Mouse (Mus musculus) MEL (cell line): ENCODE results near the gene Car6. TPM values are rescaled to one million over a fixed set of nuclear protein-coding genes. Genes with fewer than 3 reads are reported as not detected.

Experiments used
- DNase-seq: peaks from one replicate; pipeline ENCODE4 v3.0.0; 2011; ENCODE audit warnings: low read depth, low spot score
- H3K27ac ChIP-seq: 2 replicates; pipeline ENCODE4 v1.5.1; 2012; ENCODE audit warnings: low read depth, mild to moderate bottlenecking, control low read depth, low read length, moderate library complexity; ENCODE audit not compliant: control insufficient read depth
- H3K27me3 ChIP-seq, 2 experiments: fragments of 150-350 bp in 1 of 2; sonication (generic) in 1 of 2; 2 replicates each; pipeline ENCODE4 v1.6.1; 2012; ENCODE audit warnings: low read length in 2 of 2, mild to moderate bottlenecking in 2 of 2, improper control_type of control experiment in 1 of 2, moderate library complexity in 1 of 2; ENCODE audit not compliant: insufficient read depth in 2 of 2, control insufficient read depth in 1 of 2
- H3K36me3 ChIP-seq, 2 experiments: 2 replicates each; pipeline ENCODE4 v1.6.1; 2012 to 2014; ENCODE audit warnings: low read length in 2 of 2, improper control_type of control experiment in 1 of 2, inconsistent platforms in 1 of 2, mild to moderate bottlenecking in 1 of 2; ENCODE audit not compliant: insufficient read depth in 2 of 2, control insufficient read depth in 1 of 2
- H3K4me1 ChIP-seq, 2 experiments: fragments of 150-350 bp in 1 of 2; sonication (generic) in 1 of 2; 2 replicates each; pipeline ENCODE4 v1.6.1; 2012; ENCODE audit warnings: low read length in 2 of 2, improper control_type of control experiment in 1 of 2, mild to moderate bottlenecking in 1 of 2; ENCODE audit not compliant: insufficient read depth in 2 of 2, control insufficient read depth in 1 of 2
- H3K4me3 ChIP-seq, 2 experiments: fragments of 150-350 bp in 1 of 2; sonication (generic) in 1 of 2; 2 replicates each; pipeline ENCODE4 v1.5.1; 2012; ENCODE audit warnings: low read depth in 2 of 2, low read length in 2 of 2, mild to moderate bottlenecking in 2 of 2, moderate library complexity in 2 of 2, control low read depth in 1 of 2, improper control_type of control experiment in 1 of 2; ENCODE audit not compliant: control insufficient read depth in 1 of 2, insufficient read depth in 1 of 2
- H3K79me2 ChIP-seq: 2 replicates; pipeline ENCODE4 v1.6.1; 2012; ENCODE audit warnings: mild to moderate bottlenecking, low read length, moderate library complexity; ENCODE audit not compliant: control insufficient read depth, poor library complexity, insufficient read depth
- H3K9ac ChIP-seq: 2 replicates; pipeline ENCODE4 v1.6.1; 2012; ENCODE audit warnings: low read depth, mild to moderate bottlenecking, control low read depth, low read length, moderate library complexity; ENCODE audit not compliant: control insufficient read depth, poor library complexity, severe bottlenecking
- H3K9me3 ChIP-seq: fragments of 150-350 bp; sonication (generic); replicated peaks from 2 replicates; pipeline ENCODE4 v1.6.1; 2012; ENCODE audit warnings: mild to moderate bottlenecking, low read length, improper control_type of control experiment, moderate library complexity; ENCODE audit not compliant: insufficient read depth
- BHLHE40 ChIP-seq: IDR thresholded peaks from 2 replicates; pipeline ENCODE4 v1.6.1; 2012; ENCODE audit warnings: low read depth, mild to moderate bottlenecking, inconsistent platforms, low read length, improper control_type of control experiment, borderline replicate concordance
- CHD1 ChIP-seq: IDR thresholded peaks from 2 replicates; pipeline ENCODE4 v1.6.1; 2012; ENCODE audit warnings: low read depth, mild to moderate bottlenecking, inconsistent platforms, low read length, improper control_type of control experiment
- E2F4 ChIP-seq: IDR thresholded peaks from 2 replicates; pipeline ENCODE4 v1.6.1; 2011; ENCODE audit warnings: low read depth, low read length, improper control_type of control experiment, borderline replicate concordance
- ETS1 ChIP-seq: IDR thresholded peaks from 2 replicates; pipeline ENCODE4 v1.6.1; 2012; ENCODE audit warnings: low read depth, mild to moderate bottlenecking, inconsistent platforms, low read length, improper control_type of control experiment, moderate library complexity
- GABPA ChIP-seq: IDR thresholded peaks from 2 replicates; pipeline ENCODE4 v1.6.1; 2012; ENCODE audit warnings: low read depth, mild to moderate bottlenecking, inconsistent platforms, low read length, improper control_type of control experiment, moderate library complexity
- GATA1 ChIP-seq: IDR thresholded peaks from 2 replicates; pipeline ENCODE4 v1.6.1; 2011; ENCODE audit warnings: low read depth, low read length, improper control_type of control experiment
- HCFC1 ChIP-seq: IDR thresholded peaks from 2 replicates; pipeline ENCODE4 v1.6.1; 2012; ENCODE audit warnings: low read depth, mild to moderate bottlenecking, inconsistent platforms, low read length, improper control_type of control experiment, moderate library complexity
- MAX ChIP-seq: IDR thresholded peaks from 2 replicates; pipeline ENCODE4 v1.6.1; 2011; ENCODE audit warnings: low read length, improper control_type of control experiment
- MAZ ChIP-seq: IDR thresholded peaks from 2 replicates; pipeline ENCODE4 v1.6.1; 2012; ENCODE audit warnings: low read depth, mild to moderate bottlenecking, inconsistent platforms, low read length, improper control_type of control experiment
- MXI1 ChIP-seq: IDR thresholded peaks from 2 replicates; pipeline ENCODE4 v1.6.1; 2011; ENCODE audit warnings: mild to moderate bottlenecking, low read depth, low read length, improper control_type of control experiment
- MYB ChIP-seq: IDR thresholded peaks from 2 replicates; pipeline ENCODE4 v1.6.1; 2011; ENCODE audit warnings: mild to moderate bottlenecking, low read depth, low read length, improper control_type of control experiment
- MYC ChIP-seq: IDR thresholded peaks from 2 replicates; pipeline ENCODE4 v1.6.1; 2011; ENCODE audit warnings: low read depth, mild to moderate bottlenecking, low read length, improper control_type of control experiment, moderate library complexity
- POLR2AphosphoS5 ChIP-seq: IDR thresholded peaks from 2 replicates; pipeline ENCODE4 v1.6.1; 2012; ENCODE audit warnings: low read depth, borderline replicate concordance, mild to moderate bottlenecking, inconsistent platforms, low read length, moderate library complexity, mixed read lengths
- RCOR1 ChIP-seq: IDR thresholded peaks from 2 replicates; pipeline ENCODE4 v1.6.1; 2012; ENCODE audit warnings: low read depth, mild to moderate bottlenecking, inconsistent platforms, low read length, improper control_type of control experiment
- SIN3A ChIP-seq: IDR thresholded peaks from 2 replicates; pipeline ENCODE4 v1.6.1; 2012; ENCODE audit warnings: low read length, improper control_type of control experiment, inconsistent platforms
- TBP ChIP-seq: IDR thresholded peaks from 2 replicates; pipeline ENCODE4 v1.8.0; 2011; ENCODE audit warnings: low read depth, low read length, improper control_type of control experiment
- TCF12 ChIP-seq: IDR thresholded peaks from 2 replicates; pipeline ENCODE4 v1.6.1; 2014; ENCODE audit warnings: low read depth, mild to moderate bottlenecking, inconsistent platforms, low read length, improper control_type of control experiment, moderate library complexity
- UBTF ChIP-seq: IDR thresholded peaks from 2 replicates; pipeline ENCODE4 v1.6.1; 2012; ENCODE audit warnings: low read depth, mild to moderate bottlenecking, inconsistent platforms, low read length, improper control_type of control experiment, moderate library complexity, borderline replicate concordance; ENCODE audit not compliant: insufficient read depth
- USF1 ChIP-seq: IDR thresholded peaks from 2 replicates; pipeline ENCODE4 v1.6.1; 2014; ENCODE audit warnings: low read depth, mild to moderate bottlenecking, inconsistent platforms, low read length, improper control_type of control experiment, moderate library complexity
- ZKSCAN1 ChIP-seq: IDR thresholded peaks from 2 replicates; pipeline ENCODE4 v1.6.1; 2012; ENCODE audit warnings: low read depth, mild to moderate bottlenecking, inconsistent platforms, low read length, improper control_type of control experiment, moderate library complexity
- ZNF384 ChIP-seq: IDR thresholded peaks from 2 replicates; pipeline ENCODE4 v1.6.1; 2012; ENCODE audit warnings: low read depth, mild to moderate bottlenecking, inconsistent platforms, low read length, improper control_type of control experiment
- polyA plus RNA-seq, 2 experiments: library from polyadenylated mRNA; stranded (reverse) in 1 of 2; unstranded in 1 of 2; fragments of >175 nt in 1 of 2; fragments of >200 nt in 1 of 2; gene quantifications; 2 replicates each; pipeline versions ENCODE4 v1.2.1 to v1.2.4; 2012; ENCODE audit warnings: low replicate concordance in 2 of 2, low read depth in 1 of 2; ENCODE audit not compliant: insufficient read length in 2 of 2, insufficient read depth in 1 of 2, missing spikeins in 1 of 2
- total RNA-seq: library from RNA; depleted of rRNA; stranded (reverse); fragments of 300-350 nt; gene quantifications from 2 replicates; pipeline ENCODE4 v1.2.3, GENCODE M21; 2012

Car6 gene
- total and polyA plus RNA-seq, 3 experiments: 0.19 TPM; not detected in 2

DNA sequence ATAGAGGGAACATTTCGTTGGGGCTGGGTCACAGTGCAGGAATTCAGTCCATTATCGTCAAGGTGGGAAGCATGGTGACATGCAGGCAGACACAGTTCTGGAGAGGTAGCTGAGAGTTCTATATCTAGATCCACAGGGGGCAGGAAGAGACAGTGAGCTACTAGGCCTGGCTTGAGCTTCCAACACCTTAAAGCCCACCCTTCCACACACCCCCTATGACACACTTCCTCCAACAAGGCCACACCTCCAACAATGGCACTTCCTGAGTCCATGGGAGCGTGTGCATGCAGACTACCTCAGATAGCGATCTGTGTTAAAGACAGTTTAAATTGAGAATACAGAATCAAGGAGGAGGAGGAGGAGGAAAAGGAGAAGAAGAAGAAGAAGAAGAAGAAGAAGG, 45.4 kb downstream of the Car6 start:
- no peak overlapping the region for H3K4me3 ChIP-seq
- TF ChIP-seq SIN3A: no peak
- TF ChIP-seq MYB: no peak
- TF ChIP-seq GABPA: no peak
- no peak for TF ChIP-seq CHD1
- no peak for TF ChIP-seq USF1
- no peak for TF ChIP-seq E2F4
- no peak for TF ChIP-seq TBP
- TF ChIP-seq TCF12: no peak
- no peak for TF ChIP-seq POLR2AphosphoS5
- no peak for TF ChIP-seq ETS1
- TF ChIP-seq MAX: no peak
- TF ChIP-seq HCFC1: no peak
- no peak for TF ChIP-seq MAZ
- TF ChIP-seq RCOR1: no peak
- no peak for TF ChIP-seq UBTF
- TF ChIP-seq, all 39 proteins: peak for 0
- Histone ChIP-seq H3K4me1 (peaks cover 0 to 9% of the 10 kb centered on the region in 2 experiments; a peak in 1 of 4 replicates), H3K9ac (no peak overlapping the region), H3K27ac (no peak overlapping the region), H3K27me3 (no peaks in the 10 kb centered on the region), H3K79me2 (no peaks in the 10 kb centered on the region), H3K36me3 (peaks cover 0 to 2% of the 10 kb centered on the region in 2 experiments; a peak in 1 of 4 replicates), H3K9me3 (no peaks in the 10 kb centered on the region)
- peak; percentile 69 for DNase-seq

- TF ChIP-seq CHD1: no peak
- no peak for TF ChIP-seq MXI1
- no peak for TF ChIP-seq RCOR1
- no peaks in the 10 kb centered on the region for H3K79me2 ChIP-seq
- peaks cover 0 to 9% of the 10 kb centered on the region in 2 experiments; a peak in 1 of 4 replicates for H3K4me1 ChIP-seq
- H3K36me3 ChIP-seq: peaks cover 0 to 2% of the 10 kb centered on the region in 2 experiments; a peak in 1 of 4 replicates
- H3K4me3 ChIP-seq: no peak overlapping the region
- DNase-seq: no peak
- H3K9me3 ChIP-seq: no peaks in the 10 kb centered on the region
- no peak overlapping the region for H3K9ac ChIP-seq
- no peak overlapping the region for H3K27ac ChIP-seq
- H3K27me3 ChIP-seq: no peaks in the 10 kb centered on the region
Observed at GRCm38 (mm10) chr4:150155301-150155700, 45.8 kb downstream of the Car6 start.

DNA sequence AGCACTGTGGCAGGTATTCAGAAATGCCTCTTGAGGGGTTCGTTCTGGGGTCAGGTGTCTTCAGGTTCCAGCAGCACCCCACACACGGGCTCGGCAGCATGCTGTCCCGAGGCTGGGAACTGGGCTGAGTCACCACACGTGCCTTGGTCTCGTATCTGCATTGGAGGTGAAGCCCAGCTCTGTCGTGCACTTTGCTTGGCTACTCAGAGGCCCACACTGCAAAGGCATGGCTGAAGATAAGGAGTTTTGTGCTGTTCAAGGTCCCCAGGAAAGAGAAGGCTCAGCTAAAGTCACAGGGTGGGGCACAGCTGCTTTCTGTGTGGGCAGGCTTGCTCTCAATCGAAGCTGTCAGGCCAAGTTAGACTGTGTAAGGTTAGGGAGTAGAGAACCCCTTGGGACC, 48.6 kb downstream of the Car6 start:
- no peak overlapping the region for H3K9ac ChIP-seq
- TF ChIP-seq ZKSCAN1 (no peak), BHLHE40 (peak; percentile 84), MYC (0 out of 2 replicates have a peak, but pooled peaks have one; percentile 32), MXI1 (peak; percentile 31; the same call in 1 of the 2 replicates), GATA1 (peak; percentile 41), RCOR1 (no peak), MAX (peak; percentile 69), ZNF384 (no peak)
- H3K27me3 ChIP-seq: no peaks in the 10 kb centered on the region
- H3K4me3 ChIP-seq: no peak overlapping the region
- H3K36me3 ChIP-seq: peaks cover 0 to 2% of the 10 kb centered on the region in 2 experiments; a peak in 2 of 4 replicates
- H3K27ac ChIP-seq: no peak overlapping the region
- H3K9me3 ChIP-seq: no peaks in the 10 kb centered on the region
- peak; percentile 68 for DNase-seq
- H3K79me2 ChIP-seq: no peaks in the 10 kb centered on the region
- peaks cover 3 to 14% of the 10 kb centered on the region in 2 experiments; a peak in 2 of 4 replicates for H3K4me1 ChIP-seq
